Mouse (Mus musculus) forebrain, postnatal 0 days (tissue): ENCODE measurements at regions not wholly inside any gene's neighbourhood (a gene's known extent, or its start where the extent isn't known, plus 50 kb on each side); places are given as distances from the start of the nearest gene placed in this dataset.

Source experiments
- ATAC-seq: fragments of 200-750 bp; cut with Nextera tagmentation; 2 replicates; pipeline ENCODE4 v1.8.0; 2017; ENCODE audit warnings: mild to moderate bottlenecking, moderate library complexity
- DNase-seq: peaks from one replicate; pipeline ENCODE4 v3.0.0-alpha.2; 2015
- H3K27ac ChIP-seq: fragments of 300-500 bp; sonication (generic); 2 replicates; pipeline ENCODE4 v1.5.1; 2014; ENCODE audit warnings: low read depth, mild to moderate bottlenecking, antibody characterized with exemption, low read length, moderate library complexity, mixed read lengths
- H3K27me3 ChIP-seq: fragments of 300-500 bp; sonication (generic); 2 replicates; pipeline ENCODE4 v1.6.1; 2014; ENCODE audit warnings: mild to moderate bottlenecking, low read length, mixed read lengths; ENCODE audit not compliant: insufficient read depth
- H3K36me3 ChIP-seq: fragments of 300-500 bp; sonication (generic); 2 replicates; pipeline ENCODE4 v1.6.1; 2014; ENCODE audit warnings: mild to moderate bottlenecking, moderate library complexity; ENCODE audit not compliant: insufficient read depth
- H3K4me1 ChIP-seq: fragments of 300-500 bp; sonication (generic); 2 replicates; pipeline ENCODE4 v1.6.1; 2014; ENCODE audit warnings: antibody characterized with exemption; ENCODE audit not compliant: insufficient read depth
- H3K4me2 ChIP-seq: fragments of 300-500 bp; sonication (generic); 2 replicates; pipeline ENCODE4 v1.6.1; 2014; ENCODE audit warnings: low read depth, mild to moderate bottlenecking, moderate library complexity
- H3K4me3 ChIP-seq: fragments of 300-500 bp; sonication (generic); 2 replicates; pipeline ENCODE4 v1.5.1; 2014; ENCODE audit warnings: low read depth, low read length, mixed read lengths
- H3K9ac ChIP-seq: fragments of 300-500 bp; sonication (generic); 2 replicates; pipeline ENCODE4 v1.6.1; 2014; ENCODE audit warnings: mild to moderate bottlenecking
- H3K9me3 ChIP-seq: fragments of 300-500 bp; sonication (generic); 2 replicates; pipeline ENCODE4 v1.6.1; 2016; ENCODE audit warnings: low read length
- CTCF ChIP-seq: sonication (generic); IDR thresholded peaks from 2 replicates; pipeline ENCODE4 v1.5.1; 2016; ENCODE audit warnings: antibody characterized with exemption, control low read depth, low read depth
- WGBS: fragments of 180-500 bp; shearing (Covaris S2); extraction: QIAGEN DNeasy Blood & Tissue Kit; methylation state at CpG from one replicate; pipeline ENCODE4 v1.1.7; 2014; 5-methylcytosine and 5-hydroxymethylcytosine counted together

- Histone ChIP-seq H3K27me3 (no peaks in the 10 kb centered on the region), H3K4me1 (no peaks in the 10 kb centered on the region), H3K4me2 (no peak overlapping the region), H3K27ac (no peak overlapping the region), H3K9ac (no peak overlapping the region), H3K9me3 (no peaks in the 10 kb centered on the region), H3K36me3 (no peaks in the 10 kb centered on the region), H3K4me3 (no peak overlapping the region)
- 70% methylated on average over 7 of the region's 7 CpGs for WGBS
- no peak; the same call in 1 of the 2 replicates for ATAC-seq
- TF ChIP-seq CTCF: no peak
- DNase-seq: peak; percentile 27
Measured at GRCm38 (mm10) chr7:129896291-129896690, 304.6 kb downstream of the Wdr11 start.

GRCm38 (mm10) chr7:129897511-129897910 is 305.8 kb downstream of the Wdr11 start:
- WGBS: 87% methylated on average over 3 of the region's 3 CpGs

GRCm38 (mm10) chr7:129902256-129902655 is 310.6 kb downstream of the Wdr11 start:
- WGBS: 71% methylated on average over 4 of the region's 4 CpGs
- Histone ChIP-seq H3K4me3 (no peak overlapping the region), H3K4me1 (no peaks in the 10 kb centered on the region), H3K27me3 (no peaks in the 10 kb centered on the region), H3K9ac (no peak overlapping the region), H3K36me3 (no peaks in the 10 kb centered on the region), H3K27ac (no peak overlapping the region), H3K4me2 (no peak overlapping the region), H3K9me3 (no peaks in the 10 kb centered on the region)
- ATAC-seq: no peak
- TF ChIP-seq CTCF: no peak
- DNase-seq: no peak

More at GRCm38 (mm10) chr7:129897511-129897910, 305.8 kb downstream of the Wdr11 start:
- Histone ChIP-seq H3K27me3 (no peaks in the 10 kb centered on the region), H3K4me3 (no peak overlapping the region), H3K4me1 (no peaks in the 10 kb centered on the region), H3K9ac (no peak overlapping the region), H3K27ac (no peak overlapping the region), H3K9me3 (no peaks in the 10 kb centered on the region), H3K4me2 (no peak overlapping the region), H3K36me3 (no peaks in the 10 kb centered on the region)
- no peak for ATAC-seq
- TF ChIP-seq CTCF: no peak
- DNase-seq: no peak

- Histone ChIP-seq H3K4me1 (no peaks in the 10 kb centered on the region), H3K4me2 (no peak overlapping the region), H3K9me3 (no peaks in the 10 kb centered on the region), H3K9ac (no peak overlapping the region), H3K27ac (no peak overlapping the region), H3K36me3 (no peaks in the 10 kb centered on the region), H3K27me3 (no peaks in the 10 kb centered on the region), H3K4me3 (no peak overlapping the region)
- ATAC-seq (no peak), DNase-seq (peak; percentile 40)
- WGBS: 23% methylated on average over 5 of the region's 5 CpGs
- no peak for TF ChIP-seq CTCF
Measured at GRCm38 (mm10) chr7:129903126-129903525, 311.5 kb downstream of the Wdr11 start.

GRCm38 (mm10) chr7:129906131-129906530 is 314.5 kb downstream of the Wdr11 start:
- Histone ChIP-seq H3K4me3 (no peak overlapping the region), H3K36me3 (no peaks in the 10 kb centered on the region), H3K9ac (no peak overlapping the region), H3K27ac (no peak overlapping the region), H3K4me1 (no peaks in the 10 kb centered on the region), H3K27me3 (no peaks in the 10 kb centered on the region), H3K9me3 (no peaks in the 10 kb centered on the region), H3K4me2 (no peak overlapping the region)
- no peak for ATAC-seq
- no peak for TF ChIP-seq CTCF
- DNase-seq: no peak
- 86% methylated on average over 1 of the region's 1 CpGs for WGBS

GRCm38 (mm10) chr7:129908826-129909225 is 317.2 kb downstream of the Wdr11 start:
- H3K9me3 ChIP-seq: no peaks in the 10 kb centered on the region
- ATAC-seq: no peak
- 91% methylated on average over 5 of the region's 5 CpGs for WGBS

GRCm38 (mm10) chr7:129909730-129910129 is 318.1 kb downstream of the Wdr11 start:
- 75% methylated on average over 1 of the region's 1 CpGs for WGBS
- no peak overlapping the region for H3K27ac ChIP-seq
- H3K9me3 ChIP-seq: no peaks in the 10 kb centered on the region
- no peaks in the 10 kb centered on the region for H3K36me3 ChIP-seq
- no peaks in the 10 kb centered on the region for H3K27me3 ChIP-seq
- H3K4me2 ChIP-seq: no peak overlapping the region
- no peak overlapping the region for H3K4me3 ChIP-seq
- ATAC-seq (no peak), DNase-seq (no peak)
- TF ChIP-seq CTCF: no peak
- no peak overlapping the region for H3K9ac ChIP-seq
- H3K4me1 ChIP-seq: no peaks in the 10 kb centered on the region

More at GRCm38 (mm10) chr7:129908826-129909225, 317.2 kb downstream of the Wdr11 start:
- no peak for DNase-seq
- Histone ChIP-seq H3K27ac (no peak overlapping the region), H3K4me2 (no peak overlapping the region), H3K4me3 (no peak overlapping the region), H3K9ac (no peak overlapping the region), H3K36me3 (no peaks in the 10 kb centered on the region), H3K27me3 (no peaks in the 10 kb centered on the region), H3K4me1 (no peaks in the 10 kb centered on the region)
- TF ChIP-seq CTCF: no peak

- ATAC-seq: no peak
- Histone ChIP-seq H3K27ac (no peak overlapping the region), H3K9me3 (no peaks in the 10 kb centered on the region), H3K4me2 (no peak overlapping the region), H3K27me3 (no peaks in the 10 kb centered on the region), H3K4me3 (no peak overlapping the region), H3K4me1 (no peaks in the 10 kb centered on the region), H3K9ac (no peak overlapping the region), H3K36me3 (no peaks in the 10 kb centered on the region)
- DNase-seq: no peak
- WGBS: 88% methylated on average over 3 of the region's 3 CpGs
- no peak for TF ChIP-seq CTCF
Measured at GRCm38 (mm10) chr7:129910826-129911225, 319.2 kb downstream of the Wdr11 start.
